Mouse (Mus musculus) lung, postnatal 14 days (tissue): ENCODE measurements around the gene Tmem184b.

Experiments used
- DNase-seq: peaks from one replicate; pipeline ENCODE4 v3.0.0; 2021

The Tmem184b gene

GRCm38 (mm10) chr15:79402836-79403762 lies at the start of gene Tmem184b:
Gene Tmem184b (minus strand): TSS chr15:79403569.
- DNase-seq, result peak; percentile 87

GRCm38 (mm10) chr15:79448041-79448440 lies 44.7 kb upstream of the Tmem184b start:
- DNase-seq, result no peak

- DNase-seq, result no peak
Observed at GRCm38 (mm10) chr15:79445786-79446654, 42.7 kb upstream of the Tmem184b start.

GRCm38 (mm10) chr15:79443856-79444410 lies 40.6 kb upstream of the Tmem184b start:
- no peak for DNase-seq

GRCm38 (mm10) chr15:79442961-79443518 lies 39.7 kb upstream of the Tmem184b start:
- DNase-seq, result no peak

GRCm38 (mm10) chr15:79442257-79442611 lies 38.9 kb upstream of the Tmem184b start:
- no peak for DNase-seq

GRCm38 (mm10) chr15:79441331-79442256 lies 38.2 kb upstream of the Tmem184b start:
- DNase-seq, result peak; percentile 90

- DNase-seq, result no peak
Observed at GRCm38 (mm10) chr15:79440651-79441330, 37.4 kb upstream of the Tmem184b start.

- DNase-seq, result peak; percentile 70
Observed at GRCm38 (mm10) chr15:79440223-79440622, 36.9 kb upstream of the Tmem184b start.

- DNase-seq, result no peak
Observed at GRCm38 (mm10) chr15:79439386-79439785, 36.0 kb upstream of the Tmem184b start.

GRCm38 (mm10) chr15:79438816-79439215 lies 35.4 kb upstream of the Tmem184b start:
- no peak for DNase-seq

GRCm38 (mm10) chr15:79438209-79438810 lies 34.9 kb upstream of the Tmem184b start:
- DNase-seq, result no peak

GRCm38 (mm10) chr15:79437541-79438208 lies 34.3 kb upstream of the Tmem184b start:
- no peak for DNase-seq

GRCm38 (mm10) chr15:79436481-79436921 lies 33.1 kb upstream of the Tmem184b start:
- DNase-seq, result no peak

- peak; percentile 68 for DNase-seq
Observed at GRCm38 (mm10) chr15:79435191-79435671, 31.9 kb upstream of the Tmem184b start.

- peak; percentile 64 for DNase-seq
Observed at GRCm38 (mm10) chr15:79432892-79433291, 29.5 kb upstream of the Tmem184b start.

- DNase-seq, result no peak
Observed at GRCm38 (mm10) chr15:79432328-79432727, 29.0 kb upstream of the Tmem184b start.

GRCm38 (mm10) chr15:79431925-79432324 lies 28.6 kb upstream of the Tmem184b start:
- no peak for DNase-seq

- no peak for DNase-seq
Observed at GRCm38 (mm10) chr15:79430461-79431000, 27.2 kb upstream of the Tmem184b start.

- DNase-seq, result no peak
Observed at GRCm38 (mm10) chr15:79429994-79430393, 26.6 kb upstream of the Tmem184b start.
